Mouse (Mus musculus) lung, postnatal 0 days (tissue): ENCODE data around the gene Shld1. TPM values are rescaled to one million over a fixed set of nuclear protein-coding genes. Genes with fewer than 3 reads are reported as not detected.

Experiments used
- ATAC-seq: fragments of 200-750 bp; cut with Nextera tagmentation; 2 replicates; pipeline ENCODE4 v1.8.0; 2017; ENCODE audit warnings: moderate library complexity
- DNase-seq: peaks from one replicate; pipeline ENCODE4 v3.0.0-alpha.2; 2016; ENCODE audit warnings: low spot score
- H3K27ac ChIP-seq: fragments of 300-500 bp; sonication (generic); 2 replicates; pipeline ENCODE4 v1.5.1; 2014; ENCODE audit warnings: antibody characterized with exemption, mild to moderate bottlenecking, low read length, mixed read lengths
- H3K27me3 ChIP-seq: fragments of 300-500 bp; sonication (generic); replicated peaks from 2 replicates; pipeline ENCODE4 v1.6.1; 2014; ENCODE audit warnings: low read length, mixed read lengths; ENCODE audit not compliant: insufficient read depth
- H3K36me3 ChIP-seq: fragments of 300-500 bp; sonication (generic); 2 replicates; pipeline ENCODE4 v1.6.1; 2014; ENCODE audit warnings: low read length, mixed read lengths; ENCODE audit not compliant: insufficient read depth
- H3K4me1 ChIP-seq: fragments of 300-500 bp; sonication (generic); 2 replicates; pipeline ENCODE4 v1.6.1; 2014; ENCODE audit warnings: antibody characterized with exemption, low read depth, low read length, mixed read lengths; ENCODE audit not compliant: insufficient read depth
- H3K4me2 ChIP-seq: fragments of 300-500 bp; sonication (generic); replicated peaks from 2 replicates; pipeline ENCODE4 v1.6.1; 2014; ENCODE audit warnings: low read depth, mild to moderate bottlenecking, low read length, moderate library complexity, mixed read lengths
- H3K4me3 ChIP-seq: fragments of 300-500 bp; sonication (generic); 2 replicates; pipeline ENCODE4 v1.5.1; 2014; ENCODE audit warnings: low read depth, low read length
- H3K9ac ChIP-seq: fragments of 300-500 bp; sonication (generic); replicated peaks from 2 replicates; pipeline ENCODE4 v1.6.1; 2014; ENCODE audit warnings: low read depth, mild to moderate bottlenecking
- H3K9me3 ChIP-seq: fragments of 300-500 bp; sonication (generic); 2 replicates; pipeline ENCODE4 v1.6.1; 2016; ENCODE audit warnings: low read length, mixed read lengths
- CTCF ChIP-seq: IDR thresholded peaks from 2 replicates; pipeline ENCODE4 v1.5.1; 2016; ENCODE audit warnings: antibody characterized with exemption, mild to moderate bottlenecking
- EP300 ChIP-seq: IDR thresholded peaks from 2 replicates; pipeline ENCODE4 v1.6.1; 2016; ENCODE audit warnings: antibody characterized with exemption, mild to moderate bottlenecking, control low read depth
- WGBS: fragments of 180-500 bp; shearing (Covaris S2); extraction: QIAGEN DNeasy Blood & Tissue Kit; methylation state at CpG from one replicate; pipeline ENCODE4 v1.1.7; 2014; 5-methylcytosine and 5-hydroxymethylcytosine counted together
- polyA plus RNA-seq: library from polyadenylated mRNA; unstranded; fragments of >200 nt; fragmentation: Nextera tagmentation; extraction: Ambion mirVana; gene quantifications from 2 replicates; pipeline ENCODE4 v1.2.1, GENCODE M21; 2015

Gene Shld1
- polyA plus RNA-seq, 1 experiment from 2014 or later = 17.2 TPM

- peak; percentile 27 for DNase-seq
- 49% methylated on average over 5 of the region's 5 CpGs for WGBS
- no peak overlapping the region for H3K4me3 ChIP-seq
- no peaks in the 10 kb centered on the region for H3K27me3 ChIP-seq
- H3K4me2 ChIP-seq = no peak overlapping the region
- H3K27ac ChIP-seq = peak overlapping the region; percentile 26; the same call in 1 of the 2 replicates
- H3K36me3 ChIP-seq = no peaks in the 10 kb centered on the region
- H3K4me1 ChIP-seq = no peaks in the 10 kb centered on the region
- no peak overlapping the region for H3K9ac ChIP-seq
- no peak for ATAC-seq
- no peaks in the 10 kb centered on the region for H3K9me3 ChIP-seq
- no peak for TF ChIP-seq EP300
- TF ChIP-seq CTCF = no peak
Measured at GRCm38 (mm10) chr2:132697256-132697655, 10.5 kb downstream of the Shld1 start.

- H3K9ac ChIP-seq = no peak overlapping the region
- ATAC-seq (no peak), DNase-seq (no peak)
- 41% methylated on average over 7 of the region's 7 CpGs for WGBS
- H3K27ac ChIP-seq = no peak overlapping the region
- H3K36me3 ChIP-seq = no peaks in the 10 kb centered on the region
- no peak overlapping the region for H3K4me3 ChIP-seq
- H3K4me2 ChIP-seq = no peak overlapping the region
- no peaks in the 10 kb centered on the region for H3K27me3 ChIP-seq
- no peaks in the 10 kb centered on the region for H3K4me1 ChIP-seq
- TF ChIP-seq CTCF (no peak), EP300 (no peak)
- no peaks in the 10 kb centered on the region for H3K9me3 ChIP-seq
Measured at GRCm38 (mm10) chr2:132697695-132698094, 11.0 kb downstream of the Shld1 start.

DNA sequence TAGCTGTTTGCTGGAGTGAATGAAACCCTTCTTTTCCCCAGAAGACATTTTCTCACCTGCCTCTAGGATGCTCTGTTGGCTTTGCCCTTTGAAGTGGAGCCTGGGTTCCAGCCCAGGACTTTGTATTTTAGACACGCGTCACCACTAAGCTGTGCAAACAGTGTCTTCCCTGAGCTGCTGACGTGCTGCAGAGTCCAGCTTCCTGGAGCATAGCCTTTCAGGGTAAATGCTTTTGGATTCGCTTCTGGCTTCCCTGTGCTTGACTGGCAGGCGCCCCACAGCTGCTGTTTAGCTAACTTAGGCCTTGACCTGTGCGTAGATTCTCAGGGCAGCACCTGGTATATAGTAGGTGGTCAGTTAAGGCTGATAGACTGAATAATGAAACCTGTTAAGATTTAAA is 11.7 kb downstream of the Shld1 start:
- H3K4me3 ChIP-seq = no peak overlapping the region
- no peak overlapping the region for H3K9ac ChIP-seq
- H3K27me3 ChIP-seq = no peaks in the 10 kb centered on the region
- H3K27ac ChIP-seq = no peak overlapping the region
- H3K9me3 ChIP-seq = no peaks in the 10 kb centered on the region
- DNase-seq (peak; percentile 37), ATAC-seq (peak; percentile 29; the same call in 1 of the 2 replicates)
- H3K36me3 ChIP-seq = no peaks in the 10 kb centered on the region
- TF ChIP-seq EP300 (no peak), CTCF (no peak)
- 33% methylated on average over 6 of the region's 6 CpGs for WGBS
- H3K4me1 ChIP-seq = no peaks in the 10 kb centered on the region
- no peak overlapping the region for H3K4me2 ChIP-seq

GRCm38 (mm10) chr2:132700921-132701320 is 14.2 kb downstream of the Shld1 start:
- Histone ChIP-seq H3K4me2 (no peak overlapping the region), H3K4me1 (no peaks in the 10 kb centered on the region), H3K27ac (no peak overlapping the region), H3K9me3 (no peaks in the 10 kb centered on the region), H3K27me3 (no peaks in the 10 kb centered on the region), H3K36me3 (no peaks in the 10 kb centered on the region), H3K9ac (no peak overlapping the region), H3K4me3 (no peak overlapping the region)
- 93% methylated on average over 4 of the region's 4 CpGs for WGBS
- DNase-seq (no peak), ATAC-seq (no peak)
- TF ChIP-seq EP300 (no peak), CTCF (no peak)

DNA sequence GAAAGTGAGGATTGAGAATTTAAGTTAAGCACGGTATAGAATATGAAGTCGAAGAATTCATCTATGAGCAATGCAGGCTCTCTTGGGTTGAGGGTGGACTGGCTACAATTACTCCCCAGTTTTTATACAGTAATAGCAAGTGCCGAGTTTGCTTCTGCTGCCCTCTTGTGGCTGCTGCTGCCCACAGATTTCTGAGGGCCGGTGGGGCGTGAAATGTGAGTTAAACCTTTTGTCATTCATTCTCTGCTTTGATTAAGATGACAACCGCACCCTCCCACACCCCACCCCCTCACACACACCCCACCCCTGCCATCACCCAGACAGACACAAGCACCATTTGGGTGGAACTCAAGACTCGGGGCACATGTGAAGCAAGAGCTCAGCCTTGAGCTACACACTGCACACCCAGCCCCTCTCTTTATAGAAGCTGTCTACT is 14.7 kb downstream of the Shld1 start:
- peak; percentile 87 for TF ChIP-seq CTCF
- TF ChIP-seq EP300 = no peak
- H3K9me3 ChIP-seq = no peaks in the 10 kb centered on the region

DNA sequence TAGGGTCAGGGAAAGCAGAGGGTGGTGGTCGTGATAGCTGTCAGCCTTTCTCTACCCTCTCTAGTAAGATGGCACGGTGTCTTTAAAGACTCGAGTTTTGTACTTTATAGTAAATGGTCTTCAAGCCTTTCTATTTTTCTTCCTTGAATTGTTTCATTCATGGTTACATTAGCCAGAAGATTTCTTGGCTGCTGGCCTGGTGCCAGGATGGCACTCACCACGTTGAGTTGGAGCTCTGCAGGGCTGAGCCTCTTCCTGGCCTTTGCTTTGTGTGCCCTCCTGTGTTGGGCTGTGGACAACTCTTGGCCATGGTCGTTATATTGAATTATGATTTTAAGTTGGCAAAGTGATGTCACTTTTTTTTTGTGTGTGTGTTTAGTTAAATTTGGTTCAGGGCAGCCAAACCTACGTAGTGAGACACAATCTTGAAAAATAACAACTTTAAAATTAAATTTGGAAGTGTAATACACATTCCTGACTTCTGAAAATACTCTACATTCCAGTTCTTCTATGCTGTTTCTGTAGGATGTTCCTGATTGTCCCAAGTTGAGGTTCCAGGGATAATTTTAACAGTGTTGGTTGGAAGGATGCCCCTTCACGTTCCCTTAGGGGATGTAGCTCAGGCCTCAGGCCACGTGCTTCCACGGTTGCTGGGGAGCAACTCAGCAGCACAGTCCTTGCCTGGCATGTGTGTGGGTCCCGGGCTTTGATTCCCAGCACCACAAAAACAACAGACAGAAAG is 18.7 kb downstream of the Shld1 start:
- WGBS = 66% methylated on average over 10 of the region's 10 CpGs
- DNase-seq = no peak
- Histone ChIP-seq H3K4me1 (no peaks in the 10 kb centered on the region), H3K9ac (no peak overlapping the region), H3K4me3 (no peak overlapping the region), H3K27me3 (no peaks in the 10 kb centered on the region), H3K9me3 (no peaks in the 10 kb centered on the region), H3K27ac (no peak overlapping the region), H3K4me2 (no peak overlapping the region), H3K36me3 (no peaks in the 10 kb centered on the region)
- no peak for ATAC-seq
- TF ChIP-seq EP300 = no peak
- TF ChIP-seq CTCF = no peak

More for the DNA sequence above, 14.7 kb downstream of the Shld1 start:
- no peaks in the 10 kb centered on the region for H3K27me3 ChIP-seq
- H3K4me2 ChIP-seq = no peak overlapping the region
- H3K4me3 ChIP-seq = no peak overlapping the region
- H3K4me1 ChIP-seq = no peaks in the 10 kb centered on the region
- H3K36me3 ChIP-seq = no peaks in the 10 kb centered on the region
- peak; percentile 65 for DNase-seq
- peak; percentile 61 for ATAC-seq
- WGBS = 18% methylated on average over 7 of the region's 7 CpGs
- no peak overlapping the region for H3K27ac ChIP-seq
- H3K9ac ChIP-seq = no peak overlapping the region
